Mouse (Mus musculus) frontal cortex, postnatal 14 days (tissue): ENCODE measurements around the gene Ssc5d.

Experiments used
- DNase-seq, 2 experiments: peaks; one replicate each; pipeline ENCODE4 v3.0.0; 2022; ENCODE audit warnings: low spot score in 2 of 2

The Ssc5d gene

GRCm38 (mm10) chr7:4919971-4920370 lies 5.6 kb upstream of the Ssc5d start:
- no peak for DNase-seq

GRCm38 (mm10) chr7:4920496-4920895 lies 5.1 kb upstream of the Ssc5d start:
- DNase-seq = no peak

GRCm38 (mm10) chr7:4920976-4921823 lies 4.4 kb upstream of the Ssc5d start:
- DNase-seq = no peak

- DNase-seq = no peak
Observed at GRCm38 (mm10) chr7:4921824-4922482, 3.6 kb upstream of the Ssc5d start, which contains the start of gene Nat14. Gene Nat14 (plus strand): TSS chr7:4922028.

- peak; percentile 87 to 91 for DNase-seq
Observed at GRCm38 (mm10) chr7:4922508-4922907, 3.1 kb upstream of the Ssc5d start.

- DNase-seq = peak; percentile 73 to 78
Observed at GRCm38 (mm10) chr7:4922931-4923565, 2.5 kb upstream of the Ssc5d start.

GRCm38 (mm10) chr7:4923586-4924364 lies 1.8 kb upstream of the Ssc5d start:
- DNase-seq = peak; percentile 43 to 60

- no peak for DNase-seq
Observed at GRCm38 (mm10) chr7:4924483-4924882, 1.1 kb upstream of the Ssc5d start.

GRCm38 (mm10) chr7:4924891-4925301 lies 689 bp upstream of the Ssc5d start:
- DNase-seq = no peak

- DNase-seq = no peak
Observed at GRCm38 (mm10) chr7:4926849-4927248, 1.3 kb downstream of the Ssc5d start.

GRCm38 (mm10) chr7:4927711-4928110 lies 2.1 kb downstream of the Ssc5d start:
- DNase-seq = no peak

- DNase-seq = no peak
Observed at GRCm38 (mm10) chr7:4928323-4928722, 2.7 kb downstream of the Ssc5d start.

- DNase-seq = no peak
Observed at GRCm38 (mm10) chr7:4933103-4933502, 7.5 kb downstream of the Ssc5d start.

GRCm38 (mm10) chr7:4934160-4934914 lies 8.8 kb downstream of the Ssc5d start:
- DNase-seq = no peak

- DNase-seq = no peak
Observed at GRCm38 (mm10) chr7:4936832-4937231, 11.2 kb downstream of the Ssc5d start.

GRCm38 (mm10) chr7:4937392-4937791 lies 11.8 kb downstream of the Ssc5d start:
- DNase-seq = no peak

GRCm38 (mm10) chr7:4938456-4938855 lies 12.9 kb downstream of the Ssc5d start:
- DNase-seq = peak in 1 of 2 experiments; percentile 45

GRCm38 (mm10) chr7:4940068-4940479 lies 14.5 kb downstream of the Ssc5d start:
- peak in 1 of 2 experiments; percentile 77 for DNase-seq

- DNase-seq = no peak
Observed at GRCm38 (mm10) chr7:4942673-4943072, 17.1 kb downstream of the Ssc5d start.

- peak; percentile 85 to 87 for DNase-seq
Observed at GRCm38 (mm10) chr7:4943223-4943815, 17.7 kb downstream of the Ssc5d start.

- DNase-seq = no peak
Observed at GRCm38 (mm10) chr7:4947855-4948254, 22.3 kb downstream of the Ssc5d start.
